In genomic region chr2:170487890-170488502, GRCm38 (mm10) we compare ENCODE assay signal across 9 mouse cellular contexts. TPM values are rescaled to one million over a fixed set of nuclear protein-coding genes. Genes with fewer than 3 reads are reported as not detected.
DNase-seq lines count a peak whose midpoint lies in the region; ATAC-seq lines count a peak whose summit lies in the region.
"Had no signal": no experiment of that assay in that cellular context is flagged by ENCODE, and none has a peak within 500 bp of the region (broad histone marks: within the 10 kb centered on the region; RNA-seq: fewer than 3 reads in every experiment).

No protein-coding gene starts in this region.

- no peaks in the 10 kb centered on the region for H3K9me3 ChIP-seq in embryonic facial prominence, embryonic 11.5 days (replicated peaks; ENCODE audit: control insufficient read depth, low read length)
- no peaks in the 10 kb centered on the region for H3K9me3 ChIP-seq in embryonic facial prominence, embryonic 10.5 days
- H3K9me3 ChIP-seq: embryonic facial prominence, embryonic 15.5 days had no signal

- no peak; the same call in 1 of the 2 replicates for ATAC-seq in embryonic facial prominence, embryonic 11.5 days (replicated peaks; ENCODE audit: insufficient number of reproducible peaks, low FRiP score, low TSS enrichment, low read depth)
- peak; percentile 72; the same call in 1 of the 2 replicates for ATAC-seq in megakaryocyte-erythroid progenitor cell, adult 5-6 weeks (replicated peaks; ENCODE audit: low FRiP score, low TSS enrichment, poor library complexity, severe bottlenecking)

- no peaks in the 10 kb centered on the region for H3K36me3 ChIP-seq in embryonic facial prominence, embryonic 11.5 days (replicated peaks; ENCODE audit: control insufficient read depth, insufficient read depth, low read depth, low read length)
- no peaks in the 10 kb centered on the region for H3K36me3 ChIP-seq in embryonic facial prominence, embryonic 10.5 days (replicated peaks)
- H3K36me3 ChIP-seq: embryonic facial prominence, embryonic 15.5 days had no signal

- WGBS in embryonic facial prominence, embryonic 11.5 days, result 55% methylated on average over 26 of the region's 26 CpGs
- 58% methylated on average over 26 of the region's 26 CpGs for WGBS in embryonic facial prominence, embryonic 10.5 days

- no peak overlapping the region for H3K27ac ChIP-seq in embryonic facial prominence, embryonic 11.5 days (replicated peaks; ENCODE audit: low read depth, low read length)
- no peak overlapping the region for H3K27ac ChIP-seq in embryonic facial prominence, embryonic 10.5 days (replicated peaks)
- H3K27ac ChIP-seq: embryonic facial prominence, embryonic 15.5 days had no signal

- no peak overlapping the region for H3K9ac ChIP-seq in embryonic facial prominence, embryonic 11.5 days (replicated peaks; ENCODE audit: low read length)
- H3K9ac ChIP-seq: embryonic facial prominence, embryonic 15.5 days had no signal

- no peak overlapping the region for H3K4me2 ChIP-seq in embryonic facial prominence, embryonic 11.5 days (ENCODE audit: low read depth, low read length)
- H3K4me2 ChIP-seq: embryonic facial prominence, embryonic 15.5 days had no signal

- intact Hi-C loops in heart, postnatal 25 days (cut with DNase I), result loop anchor here (1.0 kb wide), 1 partner anchor 16 kb away; no protein-coding TSS in a partner anchor

- H3K4me1 ChIP-seq in embryonic facial prominence, embryonic 11.5 days (ENCODE audit: control insufficient read depth, insufficient read depth, low read length), result no peaks in the 10 kb centered on the region
- H3K4me1 ChIP-seq in embryonic facial prominence, embryonic 10.5 days, result no peaks in the 10 kb centered on the region
- H3K4me1 ChIP-seq: embryonic facial prominence, embryonic 15.5 days had no signal

- DNase-seq in embryonic facial prominence, embryonic 11.5 days (ENCODE audit: low spot score), result peak; percentile 57
- no peak for DNase-seq in embryonic facial prominence, embryonic 10.5 days (ENCODE audit: low spot score)
- peak; percentile 14 for DNase-seq in A20 (ENCODE audit: low read depth, low spot score)
- DNase-seq in embryo, embryonic 10 days (ENCODE audit: low spot score), result peak; percentile 50
- no peak for DNase-seq in urinary bladder, postnatal 4 days (ENCODE audit: low spot score in 2 of 2)
- no peak for DNase-seq in heart, postnatal 25 days (ENCODE audit: low spot score)
- DNase-seq in ovary, postnatal 10 days (ENCODE audit: low spot score), result no peak

- no peak overlapping the region for H3K4me3 ChIP-seq in embryonic facial prominence, embryonic 11.5 days (ENCODE audit: low read depth, low read length)
- H3K4me3 ChIP-seq in embryonic facial prominence, embryonic 10.5 days, result no peak overlapping the region
- H3K4me3 ChIP-seq: embryonic facial prominence, embryonic 15.5 days had no signal

- no peaks in the 10 kb centered on the region for H3K27me3 ChIP-seq in embryonic facial prominence, embryonic 11.5 days (ENCODE audit: control insufficient read depth, insufficient read depth, low read length)
- peaks cover 45% of the 10 kb centered on the region for H3K27me3 ChIP-seq in embryonic facial prominence, embryonic 10.5 days (replicated peaks; ENCODE audit: low read depth, poor library complexity, severe bottlenecking)

RNA-seq across cellular contexts. Expression of gene Pfdn4, which starts 8.2 kb away (rescaled TPM):
- 115 and 134 TPM in 2 replicates for polyA plus RNA-seq in embryonic facial prominence, embryonic 11.5 days (2014; fragmentation: Nextera tagmentation; extraction: Ambion mirVana)
- 91.9 and 96.9 TPM in 2 replicates for polyA plus RNA-seq in embryonic facial prominence, embryonic 10.5 days (2016; fragmentation: Nextera tagmentation; extraction: Ambion mirVana)
- 53.8 and 62.9 TPM in 2 replicates for total RNA-seq in megakaryocyte-erythroid progenitor cell, adult 5-6 weeks (2014; fragmentation: Nextera tagmentation)
- total RNA-seq in megakaryocyte-erythroid progenitor cell, adult 5-6 weeks (2017), result 90.7 and 91.2 TPM in 2 replicates
- 10 to 100 TPM; 11.1 to 12.2 TPM for total RNA-seq in heart, postnatal 25 days (2021)

RNA-seq across cellular contexts. Expression of gene Cyp24a1, which starts 8.9 kb away (rescaled TPM):
- polyA plus RNA-seq in embryonic facial prominence, embryonic 11.5 days (2014; fragmentation: Nextera tagmentation; extraction: Ambion mirVana), result not detected in 2 replicates
- polyA plus RNA-seq in embryonic facial prominence, embryonic 10.5 days (2016; fragmentation: Nextera tagmentation; extraction: Ambion mirVana), result not detected in 2 replicates
- not detected in 2 replicates for total RNA-seq in megakaryocyte-erythroid progenitor cell, adult 5-6 weeks (2014; fragmentation: Nextera tagmentation)
- not detected in 2 replicates for total RNA-seq in megakaryocyte-erythroid progenitor cell, adult 5-6 weeks (2017)
- not detected for total RNA-seq in heart, postnatal 25 days (2021)

Comparison
In these comparisons a context has a peak if more than half of its experiments do, and no peak if none do; other contexts are left out.
1. DNase-seq: peak in embryonic facial prominence, embryonic 11.5 days (single experiment), A20 (single experiment) and embryo, embryonic 10 days (single experiment); none in embryonic facial prominence, embryonic 10.5 days (single experiment), urinary bladder, postnatal 4 days (0 of 2), heart, postnatal 25 days (single experiment) and ovary, postnatal 10 days (single experiment).
2. RNA of gene Pfdn4, which starts 8.2 kb away (total RNA-seq): 53.8 to 91.2 TPM in megakaryocyte-erythroid progenitor cell, adult 5-6 weeks; 11.1 to 12.2 TPM in heart, postnatal 25 days; every median in the first group is over 4 times any median in the second.